Mouse (Mus musculus): ENCODE measurements around the gene Dip2b.

GRCm38 (mm10) chr15:100139665-100140064 lies 101.2 kb downstream of the Dip2b start:
- TF ChIP-seq POLR2A (IDR thresholded peaks at IDR 0.05; ENCODE audit: insufficient read depth, low read depth, low read length) (no peak), CTCF (IDR thresholded peaks at IDR 0.05; ENCODE audit: insufficient read depth, low read depth, low read length) (no peak)

Data from olfactory bulb, adult 2 months (tissue).